Mouse (Mus musculus) midbrain, embryonic 14.5 days (tissue): ENCODE results near the gene Zfp944. TPM values are rescaled to one million over a fixed set of nuclear protein-coding genes. Genes with fewer than 3 reads are reported as not detected.

ENCODE experiments used
- polyA plus RNA-seq: library from polyadenylated mRNA; unstranded; fragments of >200 nt; fragmentation: Nextera tagmentation; extraction: Ambion mirVana; gene quantifications from 2 replicates; pipeline ENCODE4 v1.2.1, GENCODE M21; 2014

Gene Zfp944
- polyA plus RNA-seq, 1 experiment from 2014 or later: 17.0 TPM

Other genes with a start within 250 kb of the Zfp944 start
- gene Zfp947, start 195.2 kb downstream of the Zfp944 start, polyA plus RNA-seq: 2.5 and 2.9 TPM in 2 replicates
- gene Zfp994, start 135.8 kb downstream of the Zfp944 start, polyA plus RNA-seq: 5.0 and 5.4 TPM in 2 replicates
- 15.2 and 16.4 TPM in 2 replicates for gene CT030661.1, start 46.6 kb downstream of the Zfp944 start, polyA plus RNA-seq
- gene Zfp758, start 53 bp upstream of the Zfp944 start, polyA plus RNA-seq: 10.8 and 11.6 TPM in 2 replicates
- 30.7 and 41.9 TPM in 2 replicates for gene Zfp946, start 62.8 kb upstream of the Zfp944 start, polyA plus RNA-seq
- gene Vmn2r111, start 212.1 kb upstream of the Zfp944 start, polyA plus RNA-seq: not detected in 2 replicates
- gene Vmn2r112, start 239.6 kb upstream of the Zfp944 start, polyA plus RNA-seq: not detected in 2 replicates